Mouse (Mus musculus) embryonic fibroblast, embryonic 13.5 days (primary cell): ENCODE data around the gene Bcl3. TPM values are rescaled to one million over a fixed set of nuclear protein-coding genes. Genes with fewer than 3 reads are reported as not detected.
A peak's percentile ranks its signal among the peaks of the same experiment; 100 is the strongest.

Experiments used
- H3K27ac ChIP-seq: 2 replicates; pipeline ENCODE4 v1.5.1; 2012; ENCODE audit warnings: low read length, control low read depth, inconsistent platforms; ENCODE audit not compliant: insufficient read depth
- H3K4me1 ChIP-seq: 2 replicates; pipeline ENCODE4 v1.6.1; 2011; ENCODE audit warnings: low read length; ENCODE audit not compliant: control insufficient read depth, insufficient read depth
- H3K4me3 ChIP-seq: 2 replicates; pipeline ENCODE4 v1.5.1; 2011; ENCODE audit warnings: mild to moderate bottlenecking, control low read depth, low read length; ENCODE audit not compliant: insufficient read depth
- CTCF ChIP-seq: IDR thresholded peaks from 2 replicates; pipeline ENCODE4 v1.5.1; 2011; ENCODE audit warnings: mild to moderate bottlenecking, control low read depth, low read length, moderate library complexity, borderline replicate concordance; ENCODE audit not compliant: insufficient read depth
- POLR2A ChIP-seq: IDR thresholded peaks from 2 replicates; pipeline ENCODE4 v1.6.1; 2011; ENCODE audit warnings: low read depth, mild to moderate bottlenecking, control low read depth, low read length, moderate library complexity
- polyA plus RNA-seq: library from polyadenylated mRNA; stranded (reverse); fragments of >200 nt; gene quantifications from 2 replicates; pipeline ENCODE4 v1.2.4, GENCODE M21; 2011; ENCODE audit warnings: low read depth; ENCODE audit not compliant: missing spikeins, insufficient read length

The Bcl3 gene
- 24.1 and 37.9 TPM in 2 replicates for polyA plus RNA-seq

- peak within 1 kb of the TSS; percentile 76 for H3K27ac ChIP-seq
- H3K4me1 ChIP-seq = peaks cover 16% of the 10 kb centered on the region
- TF ChIP-seq CTCF = no peak
- peak; percentile 68 for TF ChIP-seq POLR2A
- peak within 1 kb of the TSS; percentile 35 for H3K4me3 ChIP-seq
These were observed at the start of gene Bcl3 for GRCm38 (mm10) chr7:19822604-19823058. Gene Bcl3 (minus strand): TSS chr7:19822770.

GRCm38 (mm10) chr7:19871943-19872601 is 49.5 kb upstream of the Bcl3 start:
- TF ChIP-seq CTCF = peak; percentile 77
- no peak for TF ChIP-seq POLR2A
- Histone ChIP-seq H3K4me1 (0 out of 2 replicates have a peak, but pooled peaks cover 3% of the 10 kb centered on the region), H3K4me3 (no peak overlapping the region), H3K27ac (no peak overlapping the region)

GRCm38 (mm10) chr7:19871137-19871621 is 48.6 kb upstream of the Bcl3 start:
- TF ChIP-seq POLR2A = no peak
- no peak for TF ChIP-seq CTCF
- Histone ChIP-seq H3K27ac (no peak overlapping the region), H3K4me3 (no peak overlapping the region), H3K4me1 (0 out of 2 replicates have a peak, but pooled peaks cover 3% of the 10 kb centered on the region)

GRCm38 (mm10) chr7:19867751-19868399 is 45.3 kb upstream of the Bcl3 start:
- TF ChIP-seq CTCF = no peak
- H3K4me1 ChIP-seq = 0 out of 2 replicates have a peak, but pooled peaks cover 3% of the 10 kb centered on the region
- no peak overlapping the region for H3K4me3 ChIP-seq
- H3K27ac ChIP-seq = no peak overlapping the region

- Histone ChIP-seq H3K4me3 (no peak overlapping the region), H3K27ac (no peak overlapping the region), H3K4me1 (0 out of 2 replicates have a peak, but pooled peaks cover 3% of the 10 kb centered on the region)
- TF ChIP-seq POLR2A = no peak
- TF ChIP-seq CTCF = no peak
These were observed 43.9 kb upstream of the Bcl3 start for GRCm38 (mm10) chr7:19866490-19866889.

GRCm38 (mm10) chr7:19865246-19866036 is 42.9 kb upstream of the Bcl3 start:
- H3K27ac ChIP-seq = no peak overlapping the region
- no peak overlapping the region for H3K4me3 ChIP-seq
- TF ChIP-seq POLR2A (no peak), CTCF (no peak)
- H3K4me1 ChIP-seq = no peaks in the 10 kb centered on the region

- no peak overlapping the region for H3K27ac ChIP-seq
- TF ChIP-seq CTCF (no peak), POLR2A (no peak)
- no peaks in the 10 kb centered on the region for H3K4me1 ChIP-seq
- H3K4me3 ChIP-seq = no peak overlapping the region
These were observed 41.7 kb upstream of the Bcl3 start for GRCm38 (mm10) chr7:19864241-19864640.

- Histone ChIP-seq H3K27ac (no peak within 1 kb of the TSS), H3K4me1 (no peaks in the 10 kb centered on the region), H3K4me3 (no peak within 1 kb of the TSS)
- TF ChIP-seq POLR2A (no peak), CTCF (no peak)
These were observed 38.6 kb upstream of the Bcl3 start, which contains the start of gene Ceacam16 for GRCm38 (mm10) chr7:19861199-19861598. Gene Ceacam16 (minus strand): TSS chr7:19861299.

- TF ChIP-seq POLR2A (no peak), CTCF (no peak)
- Histone ChIP-seq H3K4me1 (no peaks in the 10 kb centered on the region), H3K4me3 (no peak overlapping the region), H3K27ac (no peak overlapping the region)
These were observed 37.2 kb upstream of the Bcl3 start for GRCm38 (mm10) chr7:19859740-19860139.
